Mouse (Mus musculus): ENCODE data around the gene Pml.

DNA sequence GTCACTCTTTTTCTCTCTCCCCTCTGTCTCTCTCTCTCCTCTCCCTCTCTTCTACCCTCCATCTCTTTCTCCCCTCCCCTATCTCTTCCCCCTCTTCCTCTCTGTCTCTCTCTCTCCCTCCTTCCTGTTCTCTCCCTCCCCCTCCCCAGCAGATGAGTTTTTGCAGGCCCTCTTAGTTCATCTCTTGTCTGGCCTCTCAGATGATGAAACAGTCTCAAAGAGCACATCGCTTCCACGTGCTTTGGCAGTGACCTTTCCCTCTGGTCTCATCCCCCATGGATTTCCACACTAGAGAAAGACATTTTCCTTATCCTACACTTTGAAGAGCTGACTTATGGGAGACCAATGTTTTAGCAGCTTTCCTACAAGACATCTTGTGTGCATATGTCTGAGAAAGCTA lies 76.7 kb downstream of the Pml start:
- no peak for TF ChIP-seq TAL1 (conservative IDR thresholded peaks at IDR 0.05; ENCODE audit: low read depth, low read length)
- TF ChIP-seq CTCF (IDR thresholded peaks at IDR 0.05; ENCODE audit: low read depth, low read length), result no peak
- TF ChIP-seq GATA1 (IDR thresholded peaks at IDR 0.05; ENCODE audit: borderline replicate concordance, low read length), result no peak

All from G1E (cell line).